Mouse (Mus musculus) fat pad, adult 2 months (tissue): ENCODE data around the gene Car2.

Experiments used
- DNase-seq: peaks from one replicate; pipeline ENCODE4 v3.0.0-alpha.2; 2011; ENCODE audit warnings: low read depth, low spot score; ENCODE audit errors: extremely low read depth

Car2 gene

GRCm38 (mm10) chr3:14878749-14879223 lies 7.3 kb upstream of the Car2 start:
- no peak for DNase-seq

GRCm38 (mm10) chr3:14879293-14879692 lies 6.8 kb upstream of the Car2 start:
- DNase-seq, result no peak

GRCm38 (mm10) chr3:14880277-14880676 lies 5.8 kb upstream of the Car2 start:
- DNase-seq, result no peak

GRCm38 (mm10) chr3:14882005-14882404 lies 4.1 kb upstream of the Car2 start:
- no peak for DNase-seq

- no peak for DNase-seq
Observed at GRCm38 (mm10) chr3:14882756-14883155, 3.3 kb upstream of the Car2 start.

GRCm38 (mm10) chr3:14884826-14885225 lies 1.2 kb upstream of the Car2 start:
- no peak for DNase-seq

- DNase-seq, result no peak
Observed at GRCm38 (mm10) chr3:14887134-14887666, 1.1 kb downstream of the Car2 start.

GRCm38 (mm10) chr3:14887686-14888295 lies 1.7 kb downstream of the Car2 start:
- DNase-seq, result no peak

- no peak for DNase-seq
Observed at GRCm38 (mm10) chr3:14888549-14888948, 2.5 kb downstream of the Car2 start.

GRCm38 (mm10) chr3:14889085-14889484 lies 3.0 kb downstream of the Car2 start:
- no peak for DNase-seq

GRCm38 (mm10) chr3:14889716-14890409 lies 3.8 kb downstream of the Car2 start:
- no peak for DNase-seq

GRCm38 (mm10) chr3:14892991-14893390 lies 6.9 kb downstream of the Car2 start:
- no peak for DNase-seq

- no peak for DNase-seq
Observed at GRCm38 (mm10) chr3:14893700-14894099, 7.6 kb downstream of the Car2 start.

- no peak for DNase-seq
Observed at GRCm38 (mm10) chr3:14895333-14895732, 9.3 kb downstream of the Car2 start.

GRCm38 (mm10) chr3:14897770-14898169 lies 11.7 kb downstream of the Car2 start:
- no peak for DNase-seq

GRCm38 (mm10) chr3:14903380-14903779 lies 17.3 kb downstream of the Car2 start:
- DNase-seq, result no peak

- no peak for DNase-seq
Observed at GRCm38 (mm10) chr3:14904165-14904564, 18.1 kb downstream of the Car2 start.

GRCm38 (mm10) chr3:14907271-14907670 lies 21.2 kb downstream of the Car2 start:
- no peak for DNase-seq

GRCm38 (mm10) chr3:14911992-14912582 lies 26.0 kb downstream of the Car2 start:
- no peak for DNase-seq

GRCm38 (mm10) chr3:14913774-14914173 lies 27.7 kb downstream of the Car2 start:
- no peak for DNase-seq

- no peak for DNase-seq
Observed at GRCm38 (mm10) chr3:14915355-14915754, 29.3 kb downstream of the Car2 start.

GRCm38 (mm10) chr3:14917261-14917660 lies 31.2 kb downstream of the Car2 start:
- DNase-seq, result no peak
